Comparison of ENCODE assay signal across 8 mouse cellular contexts in genomic region chr5:74531630-74532280, GRCm38 (mm10). TPM values are rescaled to one million over a fixed set of nuclear protein-coding genes. Genes with fewer than 3 reads are reported as not detected.
DNase-seq lines count a peak whose midpoint lies in the region; ATAC-seq and TF ChIP-seq lines count a peak whose summit lies in the region.

Gene Scfd2 (minus strand): TSS chr5:74531759.

- ATAC-seq in Patski: peak; percentile 75
- peak; percentile 89 for ATAC-seq in hindbrain, embryonic 14.5 days (ENCODE audit: low FRiP score)

- in situ Hi-C loops in Patski (cut with MboI; ENCODE audit: low pct_unique_long_range_greater_than_20kb): no loop called here

- H3K4me2 ChIP-seq in hindbrain, embryonic 14.5 days (replicated peaks): peak within 1 kb of the TSS; percentile 99

- H3K4me3 ChIP-seq in hindbrain, embryonic 14.5 days (replicated peaks; ENCODE audit: low read length): peak within 1 kb of the TSS; percentile 95

- WGBS in hindbrain, embryonic 14.5 days: 8% methylated on average over 35 of the region's 35 CpGs

- CTCF ChIA-PET in Patski (lab: Charles Lee): interaction anchor here (1.3 kb wide), 1 partner anchor 98 kb away, joined by 3 read pairs; no protein-coding TSS in a partner anchor

- H3K9ac ChIP-seq in hindbrain, embryonic 14.5 days: peak within 1 kb of the TSS; percentile 72

- peaks cover 20% of the 10 kb centered on the region for H3K4me1 ChIP-seq in hindbrain, embryonic 14.5 days (replicated peaks; ENCODE audit: control insufficient read depth, insufficient read depth, low read length)

- peak within 1 kb of the TSS; percentile 60 for H3K27ac ChIP-seq in hindbrain, embryonic 14.5 days

- no peaks in the 10 kb centered on the region for H3K9me3 ChIP-seq in hindbrain, embryonic 14.5 days (ENCODE audit: control insufficient read depth, low read length)

- POLR2A ChIA-PET in Patski (lab: Charles Lee): interaction anchor here (0.6 kb wide), 1 partner anchor 23 kb away, joined by 3 read pairs; no protein-coding TSS in a partner anchor

- TF ChIP-seq CTCF in Patski (IDR thresholded peaks at IDR 0.05): no peak

- no peaks in the 10 kb centered on the region for H3K27me3 ChIP-seq in Patski
- H3K27me3 ChIP-seq in hindbrain, embryonic 14.5 days (ENCODE audit: control insufficient read depth, insufficient read depth, low read length): no peaks in the 10 kb centered on the region

- no peaks in the 10 kb centered on the region for H3K36me3 ChIP-seq in hindbrain, embryonic 14.5 days (replicated peaks; ENCODE audit: control insufficient read depth, insufficient read depth)

- peak; percentile 61 for DNase-seq in Patski (ENCODE audit: low read depth, low spot score)
- DNase-seq in cerebellum, postnatal 14 days: peak; percentile 98
- DNase-seq in frontal cortex, postnatal 25 days (ENCODE audit: low spot score in 2 of 2): peak; percentile 96 to 98
- DNase-seq in hindbrain, embryonic 14.5 days (ENCODE audit: low spot score): peak; percentile 99
- peak; percentile 96 to 97 for DNase-seq in layer of hippocampus, postnatal 36 days
- peak; percentile 99 for DNase-seq in lung, postnatal 36 days
- DNase-seq in retina, postnatal 1 day: peak; percentile 97
- DNase-seq in urinary bladder, adult 18-20 months (ENCODE audit: low spot score in 2 of 2): peak; percentile 94 to 95

RNA-seq across cellular contexts. Expression of gene Scfd2, which starts in this region (rescaled TPM):
- polyA plus RNA-seq in Patski (2021): 8.6 TPM
- polyA plus RNA-seq in hindbrain, embryonic 14.5 days (2014; fragmentation: Nextera tagmentation; extraction: Ambion mirVana): 18.8 and 19.4 TPM in 2 replicates
- 10 to 100 TPM; 22.6 to 26.2 TPM for total RNA-seq in layer of hippocampus, postnatal 36 days (2021)

Comparison
In these comparisons a context has a peak if more than half of its experiments do, and no peak if none do; other contexts are left out.
1. Peak in every context shown above with its lines: DNase-seq, ATAC-seq, H3K4me3 ChIP-seq and H3K27ac ChIP-seq.